Mouse (Mus musculus): ENCODE results near the gene Snapc5. TPM values are rescaled to one million over a fixed set of nuclear protein-coding genes. Genes with fewer than 3 reads are reported as not detected.
"Not testable (repeated sequence)": the region's sequence is repeated elsewhere in the genome, so short reads cannot be mapped to it uniquely, and the experiment has no call there.

The Snapc5 gene
- polyA plus RNA-seq, 1 experiment from 2014 or later, result 30.8 TPM

- Histone ChIP-seq H3K4me1 (ENCODE audit: control insufficient read depth, insufficient read depth, low read length) (no peaks in the 10 kb centered on the region), H3K36me3 (ENCODE audit: control insufficient read depth, insufficient read depth, low read length) (peaks cover 15% of the 10 kb centered on the region), H3K27ac (ENCODE audit: low read length) (no peak overlapping the region), H3K4me3 (ENCODE audit: low read depth, low read length) (no peak overlapping the region), H3K27me3 (ENCODE audit: control insufficient read depth, insufficient read depth, low read depth, low read length) (no peaks in the 10 kb centered on the region), H3K9ac (ENCODE audit: low read depth, low read length) (no peak overlapping the region), H3K9me3 (replicated peaks; ENCODE audit: control insufficient read depth, low read length, poor library complexity, severe bottlenecking) (no peaks in the 10 kb centered on the region), H3K4me2 (ENCODE audit: low read length) (no peak overlapping the region)
- no peak for ATAC-seq
- WGBS, result 100% methylated on average over 1 of the region's 1 CpGs
Observed at GRCm38 (mm10) chr9:64193879-64194278, 14.8 kb downstream of the Snapc5 start.

GRCm38 (mm10) chr9:64195554-64195953, 16.5 kb downstream of the Snapc5 start:
- no peak overlapping the region for H3K4me3 ChIP-seq (ENCODE audit: low read depth, low read length)
- no peak for ATAC-seq
- H3K36me3 ChIP-seq (ENCODE audit: control insufficient read depth, insufficient read depth, low read length), result peaks cover 9% of the 10 kb centered on the region; the same call in 1 of the 2 replicates
- no peak overlapping the region for H3K27ac ChIP-seq (ENCODE audit: low read length)
- H3K27me3 ChIP-seq (ENCODE audit: control insufficient read depth, insufficient read depth, low read depth, low read length), result no peaks in the 10 kb centered on the region
- 77% methylated on average over 4 of the region's 4 CpGs for WGBS
- H3K9ac ChIP-seq (ENCODE audit: low read depth, low read length), result no peak overlapping the region
- H3K4me2 ChIP-seq (ENCODE audit: low read length), result no peak overlapping the region
- no peaks in the 10 kb centered on the region for H3K4me1 ChIP-seq (ENCODE audit: control insufficient read depth, insufficient read depth, low read length)
- H3K9me3 ChIP-seq (replicated peaks; ENCODE audit: control insufficient read depth, low read length, poor library complexity, severe bottlenecking), result no peaks in the 10 kb centered on the region

- Histone ChIP-seq H3K9ac (ENCODE audit: low read depth, low read length) (no peak overlapping the region), H3K27ac (ENCODE audit: low read length) (no peak overlapping the region), H3K4me1 (ENCODE audit: control insufficient read depth, insufficient read depth, low read length) (no peaks in the 10 kb centered on the region), H3K4me2 (ENCODE audit: low read length) (no peak overlapping the region), H3K4me3 (ENCODE audit: low read depth, low read length) (no peak overlapping the region), H3K36me3 (ENCODE audit: control insufficient read depth, insufficient read depth, low read length) (0 out of 2 replicates have a peak, but pooled peaks cover under 1% of the 10 kb centered on the region), H3K9me3 (replicated peaks; ENCODE audit: control insufficient read depth, low read length, poor library complexity, severe bottlenecking) (no peaks in the 10 kb centered on the region), H3K27me3 (ENCODE audit: control insufficient read depth, insufficient read depth, low read depth, low read length) (no peaks in the 10 kb centered on the region)
- WGBS, result 88% methylated on average over 8 of the region's 8 CpGs
- ATAC-seq, result no peak
Observed at GRCm38 (mm10) chr9:64197524-64197923, 18.4 kb downstream of the Snapc5 start.

- no peaks in the 10 kb centered on the region for H3K9me3 ChIP-seq (replicated peaks; ENCODE audit: control insufficient read depth, low read length, poor library complexity, severe bottlenecking)
- H3K36me3 ChIP-seq (ENCODE audit: control insufficient read depth, insufficient read depth, low read length), result no peaks in the 10 kb centered on the region
- H3K27ac ChIP-seq (ENCODE audit: low read length), result no peak overlapping the region
- no peak overlapping the region for H3K9ac ChIP-seq (ENCODE audit: low read depth, low read length)
- no peak overlapping the region for H3K4me3 ChIP-seq (ENCODE audit: low read depth, low read length)
- no peak overlapping the region for H3K4me2 ChIP-seq (ENCODE audit: low read length)
- ATAC-seq, result no peak
- WGBS, result 90% methylated on average over 5 of the region's 5 CpGs
- no peaks in the 10 kb centered on the region for H3K4me1 ChIP-seq (ENCODE audit: control insufficient read depth, insufficient read depth, low read length)
- H3K27me3 ChIP-seq (ENCODE audit: control insufficient read depth, insufficient read depth, low read depth, low read length), result no peaks in the 10 kb centered on the region
Observed at GRCm38 (mm10) chr9:64198068-64198762, 19.1 kb downstream of the Snapc5 start.

GRCm38 (mm10) chr9:64198763-64199418, 19.8 kb downstream of the Snapc5 start:
- not testable (repeated sequence) for H3K4me1 ChIP-seq (ENCODE audit: control insufficient read depth, insufficient read depth, low read length); H3K36me3 ChIP-seq (ENCODE audit: control insufficient read depth, insufficient read depth, low read length); ATAC-seq; H3K4me2 ChIP-seq (ENCODE audit: low read length); H3K9me3 ChIP-seq (replicated peaks; ENCODE audit: control insufficient read depth, low read length, poor library complexity, severe bottlenecking); H3K27me3 ChIP-seq (ENCODE audit: control insufficient read depth, insufficient read depth, low read depth, low read length); H3K9ac ChIP-seq (ENCODE audit: low read depth, low read length); H3K27ac ChIP-seq (ENCODE audit: low read length); H3K4me3 ChIP-seq (ENCODE audit: low read depth, low read length)
- 90% methylated on average over 7 of the region's 7 CpGs for WGBS

GRCm38 (mm10) chr9:64199897-64200296, 20.8 kb downstream of the Snapc5 start:
- H3K27ac ChIP-seq (ENCODE audit: low read length), result no peak overlapping the region
- 89% methylated on average over 2 of the region's 2 CpGs for WGBS
- H3K36me3 ChIP-seq (ENCODE audit: control insufficient read depth, insufficient read depth, low read length), result no peaks in the 10 kb centered on the region; the same call in 1 of the 2 replicates
- H3K9ac ChIP-seq (ENCODE audit: low read depth, low read length), result no peak overlapping the region
- no peaks in the 10 kb centered on the region for H3K27me3 ChIP-seq (ENCODE audit: control insufficient read depth, insufficient read depth, low read depth, low read length)
- no peaks in the 10 kb centered on the region for H3K9me3 ChIP-seq (replicated peaks; ENCODE audit: control insufficient read depth, low read length, poor library complexity, severe bottlenecking)
- no peak overlapping the region for H3K4me2 ChIP-seq (ENCODE audit: low read length)
- no peaks in the 10 kb centered on the region for H3K4me1 ChIP-seq (ENCODE audit: control insufficient read depth, insufficient read depth, low read length)
- no peak overlapping the region for H3K4me3 ChIP-seq (ENCODE audit: low read depth, low read length)
- ATAC-seq, result no peak

- H3K27ac ChIP-seq (ENCODE audit: low read length), result no peak overlapping the region
- H3K4me2 ChIP-seq (ENCODE audit: low read length), result no peak overlapping the region
- H3K4me3 ChIP-seq (ENCODE audit: low read depth, low read length), result no peak overlapping the region
- H3K4me1 ChIP-seq (ENCODE audit: control insufficient read depth, insufficient read depth, low read length), result no peaks in the 10 kb centered on the region
- no peak for ATAC-seq
- no peaks in the 10 kb centered on the region for H3K27me3 ChIP-seq (ENCODE audit: control insufficient read depth, insufficient read depth, low read depth, low read length)
- no peak overlapping the region for H3K9ac ChIP-seq (ENCODE audit: low read depth, low read length)
- H3K9me3 ChIP-seq (replicated peaks; ENCODE audit: control insufficient read depth, low read length, poor library complexity, severe bottlenecking), result no peaks in the 10 kb centered on the region
- peaks cover 2% of the 10 kb centered on the region; the same call in 1 of the 2 replicates for H3K36me3 ChIP-seq (ENCODE audit: control insufficient read depth, insufficient read depth, low read length)
Observed at GRCm38 (mm10) chr9:64202331-64202730, 23.3 kb downstream of the Snapc5 start.

GRCm38 (mm10) chr9:64202866-64203265, 23.8 kb downstream of the Snapc5 start:
- Histone ChIP-seq H3K4me2 (ENCODE audit: low read length) (no peak overlapping the region), H3K9me3 (replicated peaks; ENCODE audit: control insufficient read depth, low read length, poor library complexity, severe bottlenecking) (no peaks in the 10 kb centered on the region), H3K27me3 (ENCODE audit: control insufficient read depth, insufficient read depth, low read depth, low read length) (no peaks in the 10 kb centered on the region), H3K9ac (ENCODE audit: low read depth, low read length) (no peak overlapping the region), H3K4me1 (ENCODE audit: control insufficient read depth, insufficient read depth, low read length) (no peaks in the 10 kb centered on the region), H3K27ac (ENCODE audit: low read length) (no peak overlapping the region), H3K4me3 (ENCODE audit: low read depth, low read length) (no peak overlapping the region), H3K36me3 (ENCODE audit: control insufficient read depth, insufficient read depth, low read length) (peaks cover 2% of the 10 kb centered on the region; the same call in 1 of the 2 replicates)
- no peak for ATAC-seq

- Histone ChIP-seq H3K4me3 (ENCODE audit: low read depth, low read length) (no peak overlapping the region), H3K27me3 (ENCODE audit: control insufficient read depth, insufficient read depth, low read depth, low read length) (no peaks in the 10 kb centered on the region), H3K27ac (ENCODE audit: low read length) (no peak overlapping the region), H3K36me3 (ENCODE audit: control insufficient read depth, insufficient read depth, low read length) (peaks cover 2% of the 10 kb centered on the region), H3K9ac (ENCODE audit: low read depth, low read length) (no peak overlapping the region), H3K9me3 (replicated peaks; ENCODE audit: control insufficient read depth, low read length, poor library complexity, severe bottlenecking) (no peaks in the 10 kb centered on the region), H3K4me1 (ENCODE audit: control insufficient read depth, insufficient read depth, low read length) (no peaks in the 10 kb centered on the region), H3K4me2 (ENCODE audit: low read length) (no peak overlapping the region)
- no peak for ATAC-seq
- WGBS, result 79% methylated on average over 3 of the region's 3 CpGs
Observed at GRCm38 (mm10) chr9:64207509-64208084, 28.5 kb downstream of the Snapc5 start.

Measured in midbrain, embryonic 16.5 days (tissue).